8 mouse cellular contexts compared by ENCODE assay signal in genomic region chr9:108290773-108291172, GRCm38 (mm10). TPM values are rescaled to one million over a fixed set of nuclear protein-coding genes. Genes with fewer than 3 reads are reported as not detected.
DNase-seq lines count a peak whose midpoint lies in the region; ATAC-seq and TF ChIP-seq lines count a peak whose summit lies in the region.

No protein-coding gene starts in this region.

- H3K27ac ChIP-seq in heart, postnatal 0 days (ENCODE audit: low read depth) = peak overlapping the region; percentile 13; the same call in 1 of the 2 replicates
- peak overlapping the region; percentile 92 for H3K27ac ChIP-seq in hindbrain, embryonic 12.5 days
- H3K27ac ChIP-seq in midbrain, embryonic 11.5 days (ENCODE audit: low read depth, low read length) = no peak overlapping the region

- H3K9ac ChIP-seq in heart, postnatal 0 days (replicated peaks; ENCODE audit: low read depth, low read length) = 0 out of 2 replicates have a peak overlapping the region, but pooled peaks have one; percentile 44
- peak overlapping the region; percentile 61 for H3K9ac ChIP-seq in hindbrain, embryonic 12.5 days
- H3K9ac ChIP-seq in midbrain, embryonic 11.5 days (ENCODE audit: low read length) = peak overlapping the region; percentile 55

- 43% methylated on average over 6 of the region's 6 CpGs for WGBS in heart, postnatal 0 days
- 48% methylated on average over 6 of the region's 6 CpGs for WGBS in hindbrain, embryonic 12.5 days
- WGBS in midbrain, embryonic 11.5 days = 40% methylated on average over 6 of the region's 6 CpGs

- ATAC-seq in heart, postnatal 0 days (ENCODE audit: insufficient read depth, low read depth) = no peak
- peak; percentile 13; the same call in 1 of the 2 replicates for ATAC-seq in hindbrain, embryonic 12.5 days (ENCODE audit: low FRiP score)
- ATAC-seq in midbrain, embryonic 11.5 days (ENCODE audit: low FRiP score) = no peak

- H3K4me3 ChIP-seq in heart, postnatal 0 days (ENCODE audit: low read depth, low read length) = peak overlapping the region; percentile 57
- H3K4me3 ChIP-seq in hindbrain, embryonic 12.5 days = peak overlapping the region; percentile 54
- H3K4me3 ChIP-seq in midbrain, embryonic 11.5 days (ENCODE audit: low read depth, low read length) = peak overlapping the region; percentile 47

- H3K27me3 ChIP-seq in heart, postnatal 0 days (ENCODE audit: control insufficient read depth, insufficient read depth, low read length) = no peaks in the 10 kb centered on the region
- H3K27me3 ChIP-seq in hindbrain, embryonic 12.5 days = no peaks in the 10 kb centered on the region
- no peaks in the 10 kb centered on the region for H3K27me3 ChIP-seq in midbrain, embryonic 11.5 days (ENCODE audit: control insufficient read depth, insufficient read depth, low read length)

- TF ChIP-seq CTCF in heart, postnatal 0 days (IDR thresholded peaks at IDR 0.05; ENCODE audit: low read depth) = no peak

- H3K36me3 ChIP-seq in heart, postnatal 0 days (replicated peaks; ENCODE audit: control insufficient read depth, insufficient read depth, low read length) = peaks cover 21% of the 10 kb centered on the region
- H3K36me3 ChIP-seq in hindbrain, embryonic 12.5 days = peaks cover 26% of the 10 kb centered on the region
- H3K36me3 ChIP-seq in midbrain, embryonic 11.5 days (ENCODE audit: control insufficient read depth, insufficient read depth, low read length) = 0 out of 2 replicates have a peak, but pooled peaks cover 2% of the 10 kb centered on the region

- intact Hi-C loops in heart, postnatal 14 days (cut with DNase I) = loop anchor here (10.0 kb wide), 1 partner anchor 386 kb away; the partner anchor contains the start of gene Mst1r

- H3K4me1 ChIP-seq in heart, postnatal 0 days (ENCODE audit: control insufficient read depth, insufficient read depth) = peaks cover 6% of the 10 kb centered on the region; the same call in 1 of the 2 replicates
- H3K4me1 ChIP-seq in hindbrain, embryonic 12.5 days = peaks cover 9% of the 10 kb centered on the region
- peaks cover 2% of the 10 kb centered on the region; the same call in 1 of the 2 replicates for H3K4me1 ChIP-seq in midbrain, embryonic 11.5 days (ENCODE audit: control insufficient read depth, insufficient read depth, low read length)

- no peak for DNase-seq in heart, postnatal 0 days (ENCODE audit: low spot score)
- no peak for DNase-seq in heart, postnatal 14 days
- DNase-seq in MN1 (ENCODE audit: low spot score) = peak; percentile 29
- no peak for DNase-seq in midbrain, embryonic 11.5 days (ENCODE audit: low spot score, missing footprints)
- no peak for DNase-seq in Muller cell, postnatal 12 days (ENCODE audit: inconsistent ontology term)
- no peak for DNase-seq in urinary bladder, adult 2 months (ENCODE audit: low spot score)
- no peak for DNase-seq in ovary, postnatal 10 days (ENCODE audit: low spot score)

- no peaks in the 10 kb centered on the region for H3K9me3 ChIP-seq in heart, postnatal 0 days (replicated peaks; ENCODE audit: control insufficient read depth, low read length)
- H3K9me3 ChIP-seq in hindbrain, embryonic 12.5 days (replicated peaks) = no peaks in the 10 kb centered on the region
- no peaks in the 10 kb centered on the region for H3K9me3 ChIP-seq in midbrain, embryonic 11.5 days (ENCODE audit: control insufficient read depth, low read length)

- H3K4me2 ChIP-seq in heart, postnatal 0 days (ENCODE audit: low read depth, low read length) = peak overlapping the region; percentile 75
- H3K4me2 ChIP-seq in hindbrain, embryonic 12.5 days (replicated peaks) = peak overlapping the region; percentile 66
- peak overlapping the region; percentile 50 for H3K4me2 ChIP-seq in midbrain, embryonic 11.5 days

- TF ChIP-seq EP300 in heart, postnatal 0 days (IDR thresholded peaks at IDR 0.05; ENCODE audit: low read depth) = no peak

RNA-seq across cellular contexts. Expression of gene Nicn1, which starts 0.5 kb away (rescaled TPM):
- 12.9 and 22.4 TPM in 2 replicates for total RNA-seq in heart, postnatal 0 days (2014; rRNA removed; ENCODE audit: low replicate concordance)
- polyA plus RNA-seq in heart, postnatal 0 days (2015; fragmentation: Nextera tagmentation; extraction: Ambion mirVana) = 20.5 and 20.9 TPM in 2 replicates
- 10 to 100 TPM; 18.4 to 19.8 TPM for total RNA-seq in heart, postnatal 14 days (2021)
- polyA plus RNA-seq in hindbrain, embryonic 12.5 days (2016; fragmentation: Nextera tagmentation; extraction: Ambion mirVana) = 79.1 and 81.7 TPM in 2 replicates
- 61.2 and 64.0 TPM in 2 replicates for polyA plus RNA-seq in midbrain, embryonic 11.5 days (2014; fragmentation: Nextera tagmentation; extraction: Ambion mirVana)
- 32.8 and 39.3 TPM in 2 replicates for polyA plus RNA-seq in urinary bladder, adult 2 months (2012; rRNA removed)

RNA-seq across cellular contexts. Expression of gene Amt, which starts 5.9 kb away (rescaled TPM):
- 3.7 and 14.5 TPM in 2 replicates for total RNA-seq in heart, postnatal 0 days (2014; rRNA removed; ENCODE audit: low replicate concordance)
- 5.4 and 6.4 TPM in 2 replicates for polyA plus RNA-seq in heart, postnatal 0 days (2015; fragmentation: Nextera tagmentation; extraction: Ambion mirVana)
- 1 to 10 TPM; 5.4 to 7.0 TPM for total RNA-seq in heart, postnatal 14 days (2021)
- polyA plus RNA-seq in hindbrain, embryonic 12.5 days (2016; fragmentation: Nextera tagmentation; extraction: Ambion mirVana) = 22.1 and 25.9 TPM in 2 replicates
- polyA plus RNA-seq in midbrain, embryonic 11.5 days (2014; fragmentation: Nextera tagmentation; extraction: Ambion mirVana) = 24.2 and 27.1 TPM in 2 replicates
- 34.0 and 35.5 TPM in 2 replicates for polyA plus RNA-seq in urinary bladder, adult 2 months (2012; rRNA removed)

RNA-seq across cellular contexts. Expression of gene Rhoa, which starts 15.2 kb away (rescaled TPM):
- total RNA-seq in heart, postnatal 0 days (2014; rRNA removed; ENCODE audit: low replicate concordance) = 167 and 207 TPM in 2 replicates
- 326 and 332 TPM in 2 replicates for polyA plus RNA-seq in heart, postnatal 0 days (2015; fragmentation: Nextera tagmentation; extraction: Ambion mirVana)
- 100 to 1,000 TPM; 250 to 262 TPM for total RNA-seq in heart, postnatal 14 days (2021)
- 332 and 340 TPM in 2 replicates for polyA plus RNA-seq in hindbrain, embryonic 12.5 days (2016; fragmentation: Nextera tagmentation; extraction: Ambion mirVana)
- polyA plus RNA-seq in midbrain, embryonic 11.5 days (2014; fragmentation: Nextera tagmentation; extraction: Ambion mirVana) = 278 and 298 TPM in 2 replicates
- polyA plus RNA-seq in urinary bladder, adult 2 months (2012; rRNA removed) = 304 and 339 TPM in 2 replicates

RNA-seq across cellular contexts. Expression of gene Tcta, which starts 15.2 kb away (rescaled TPM):
- 46.1 and 46.9 TPM in 2 replicates for total RNA-seq in heart, postnatal 0 days (2014; rRNA removed; ENCODE audit: low replicate concordance)
- polyA plus RNA-seq in heart, postnatal 0 days (2015; fragmentation: Nextera tagmentation; extraction: Ambion mirVana) = 42.1 and 49.9 TPM in 2 replicates
- 10 to 100 TPM; 25.4 to 25.5 TPM for total RNA-seq in heart, postnatal 14 days (2021)
- polyA plus RNA-seq in hindbrain, embryonic 12.5 days (2016; fragmentation: Nextera tagmentation; extraction: Ambion mirVana) = 43.0 and 44.2 TPM in 2 replicates
- 30.8 and 34.6 TPM in 2 replicates for polyA plus RNA-seq in midbrain, embryonic 11.5 days (2014; fragmentation: Nextera tagmentation; extraction: Ambion mirVana)
- polyA plus RNA-seq in urinary bladder, adult 2 months (2012; rRNA removed) = 80.0 and 107 TPM in 2 replicates

RNA-seq across cellular contexts. Expression of gene Dag1, which starts 27.0 kb away (rescaled TPM):
- total RNA-seq in heart, postnatal 0 days (2014; rRNA removed; ENCODE audit: low replicate concordance) = 209 and 229 TPM in 2 replicates
- polyA plus RNA-seq in heart, postnatal 0 days (2015; fragmentation: Nextera tagmentation; extraction: Ambion mirVana) = 99.2 and 106 TPM in 2 replicates
- 100 to 1,000 TPM; 362 to 379 TPM for total RNA-seq in heart, postnatal 14 days (2021)
- polyA plus RNA-seq in hindbrain, embryonic 12.5 days (2016; fragmentation: Nextera tagmentation; extraction: Ambion mirVana) = 74.7 and 80.4 TPM in 2 replicates
- polyA plus RNA-seq in midbrain, embryonic 11.5 days (2014; fragmentation: Nextera tagmentation; extraction: Ambion mirVana) = 48.8 and 55.2 TPM in 2 replicates
- polyA plus RNA-seq in urinary bladder, adult 2 months (2012; rRNA removed) = 38.3 and 71.9 TPM in 2 replicates
